Mouse (Mus musculus) lung, embryonic 16.5 days (tissue): ENCODE measurements at regions not wholly inside any gene's neighbourhood (a gene's known extent, or its start where the extent isn't known, plus 50 kb on each side); places are given as distances from the start of the nearest gene placed in this dataset.
"Not testable (repeated sequence)": the region's sequence is repeated elsewhere in the genome, so short reads cannot be mapped to it uniquely, and the experiment has no call there.

Source experiments
- ATAC-seq: fragments of 200-750 bp; cut with Nextera tagmentation; 2 replicates; pipeline ENCODE4 v1.8.0; 2017; ENCODE audit warnings: low read depth, mild to moderate bottlenecking, moderate library complexity
- H3K27ac ChIP-seq: fragments of 300-500 bp; sonication (generic); 2 replicates; pipeline ENCODE4 v1.5.1; 2014; ENCODE audit warnings: mild to moderate bottlenecking, control low read depth, low read length
- H3K27me3 ChIP-seq: fragments of 300-500 bp; sonication (generic); 2 replicates; pipeline ENCODE4 v1.6.1; 2014; ENCODE audit warnings: low read depth, low read length, mixed read lengths; ENCODE audit not compliant: control insufficient read depth, insufficient read depth
- H3K36me3 ChIP-seq: fragments of 300-500 bp; sonication (generic); 2 replicates; pipeline ENCODE4 v1.6.1; 2014; ENCODE audit warnings: low read length; ENCODE audit not compliant: control insufficient read depth, insufficient read depth
- H3K4me1 ChIP-seq: fragments of 300-500 bp; sonication (generic); replicated peaks from 2 replicates; pipeline ENCODE4 v1.6.1; 2014; ENCODE audit warnings: low read length, mixed read lengths; ENCODE audit not compliant: control insufficient read depth, insufficient read depth
- H3K4me2 ChIP-seq: fragments of 300-500 bp; sonication (generic); 2 replicates; pipeline ENCODE4 v1.6.1; 2014; ENCODE audit warnings: low read depth, low read length, control low read depth
- H3K4me3 ChIP-seq: fragments of 300-500 bp; sonication (generic); 2 replicates; pipeline ENCODE4 v1.5.1; 2014; ENCODE audit warnings: mild to moderate bottlenecking, low read length, control low read depth
- H3K9ac ChIP-seq: fragments of 300-500 bp; sonication (generic); 2 replicates; pipeline ENCODE4 v1.6.1; 2014; ENCODE audit warnings: low read length, control low read depth
- H3K9me3 ChIP-seq: fragments of 300-500 bp; sonication (generic); 2 replicates; pipeline ENCODE4 v1.6.1; 2016; ENCODE audit warnings: low read length; ENCODE audit not compliant: control insufficient read depth
- WGBS: fragments of 180-500 bp; shearing (Covaris S2); extraction: QIAGEN DNeasy Blood & Tissue Kit; methylation state at CpG from one replicate; pipeline ENCODE4 v1.1.7; 2014; 5-methylcytosine and 5-hydroxymethylcytosine counted together

GRCm38 (mm10) chr8:15670722-15671121 is 624.8 kb upstream of the BB014433 start:
- Histone ChIP-seq H3K4me2 (no peak overlapping the region), H3K9me3 (no peaks in the 10 kb centered on the region), H3K9ac (no peak overlapping the region), H3K4me3 (no peak overlapping the region), H3K27ac (no peak overlapping the region), H3K27me3 (no peaks in the 10 kb centered on the region), H3K4me1 (no peaks in the 10 kb centered on the region), H3K36me3 (no peaks in the 10 kb centered on the region)
- ATAC-seq: no peak
- WGBS: 45% methylated on average over 10 of the region's 10 CpGs

GRCm38 (mm10) chr8:15670298-15670697 is 624.4 kb upstream of the BB014433 start:
- Histone ChIP-seq H3K4me2 (no peak overlapping the region), H3K9me3 (no peaks in the 10 kb centered on the region), H3K27me3 (no peaks in the 10 kb centered on the region), H3K9ac (no peak overlapping the region), H3K27ac (no peak overlapping the region), H3K4me3 (no peak overlapping the region), H3K36me3 (no peaks in the 10 kb centered on the region), H3K4me1 (no peaks in the 10 kb centered on the region)
- WGBS: 83% methylated on average over 5 of the region's 5 CpGs
- ATAC-seq: no peak

- H3K4me3 ChIP-seq: no peak overlapping the region
- H3K27me3 ChIP-seq: no peaks in the 10 kb centered on the region
- WGBS: 68% methylated on average over 3 of the region's 3 CpGs
- H3K4me1 ChIP-seq: no peaks in the 10 kb centered on the region
- ATAC-seq: no peak
- H3K9ac ChIP-seq: no peak overlapping the region
- H3K27ac ChIP-seq: no peak overlapping the region
- H3K36me3 ChIP-seq: no peaks in the 10 kb centered on the region
- no peak overlapping the region for H3K4me2 ChIP-seq
- no peaks in the 10 kb centered on the region for H3K9me3 ChIP-seq
Measured at GRCm38 (mm10) chr8:15669515-15669914, 623.6 kb upstream of the BB014433 start.

GRCm38 (mm10) chr8:15660602-15661001 is 614.7 kb upstream of the BB014433 start:
- 44% methylated on average over 1 of the region's 1 CpGs for WGBS
- no peak for ATAC-seq
- Histone ChIP-seq H3K9ac (no peak overlapping the region), H3K4me2 (no peak overlapping the region), H3K36me3 (no peaks in the 10 kb centered on the region), H3K4me1 (no peaks in the 10 kb centered on the region), H3K9me3 (no peaks in the 10 kb centered on the region), H3K27me3 (no peaks in the 10 kb centered on the region), H3K4me3 (no peak overlapping the region), H3K27ac (no peak overlapping the region)

- Histone ChIP-seq H3K4me3 (no peak overlapping the region), H3K4me2 (no peak overlapping the region), H3K9me3 (no peaks in the 10 kb centered on the region), H3K4me1 (no peaks in the 10 kb centered on the region), H3K27ac (no peak overlapping the region), H3K9ac (no peak overlapping the region), H3K36me3 (no peaks in the 10 kb centered on the region), H3K27me3 (no peaks in the 10 kb centered on the region)
- WGBS: 52% methylated on average over 4 of the region's 4 CpGs
- ATAC-seq: no peak
Measured at GRCm38 (mm10) chr8:15634769-15635366, 589.0 kb upstream of the BB014433 start.

GRCm38 (mm10) chr8:15628584-15628983 is 582.7 kb upstream of the BB014433 start:
- 72% methylated on average over 2 of the region's 2 CpGs for WGBS
- H3K9me3 ChIP-seq: no peaks in the 10 kb centered on the region
- no peak overlapping the region for H3K9ac ChIP-seq
- H3K4me3 ChIP-seq: no peak overlapping the region
- no peak overlapping the region for H3K4me2 ChIP-seq
- H3K27ac ChIP-seq: no peak overlapping the region
- no peaks in the 10 kb centered on the region for H3K27me3 ChIP-seq
- no peaks in the 10 kb centered on the region for H3K4me1 ChIP-seq
- no peaks in the 10 kb centered on the region for H3K36me3 ChIP-seq
- ATAC-seq: no peak

GRCm38 (mm10) chr8:15623602-15624392 is 577.9 kb upstream of the BB014433 start:
- WGBS: 85% methylated on average over 31 of the region's 31 CpGs
- not testable (repeated sequence) for H3K9ac ChIP-seq, H3K36me3 ChIP-seq, H3K9me3 ChIP-seq, H3K27ac ChIP-seq, H3K4me3 ChIP-seq, H3K4me2 ChIP-seq, ATAC-seq, H3K27me3 ChIP-seq, H3K4me1 ChIP-seq

GRCm38 (mm10) chr8:15610217-15610616 is 564.3 kb upstream of the BB014433 start:
- Histone ChIP-seq H3K9ac (no peak overlapping the region), H3K27ac (no peak overlapping the region), H3K4me3 (no peak overlapping the region), H3K4me1 (no peaks in the 10 kb centered on the region), H3K27me3 (no peaks in the 10 kb centered on the region), H3K9me3 (no peaks in the 10 kb centered on the region), H3K36me3 (no peaks in the 10 kb centered on the region), H3K4me2 (no peak overlapping the region)
- ATAC-seq: no peak
- 61% methylated on average over 8 of the region's 8 CpGs for WGBS

- no peak overlapping the region for H3K27ac ChIP-seq
- no peak for ATAC-seq
- H3K36me3 ChIP-seq: no peaks in the 10 kb centered on the region
- no peaks in the 10 kb centered on the region for H3K9me3 ChIP-seq
- H3K4me2 ChIP-seq: no peak overlapping the region
- 42% methylated on average over 7 of the region's 7 CpGs for WGBS
- no peak overlapping the region for H3K4me3 ChIP-seq
- H3K27me3 ChIP-seq: no peaks in the 10 kb centered on the region
- no peaks in the 10 kb centered on the region for H3K4me1 ChIP-seq
- no peak overlapping the region for H3K9ac ChIP-seq
Measured at GRCm38 (mm10) chr8:15607598-15608215, 561.8 kb upstream of the BB014433 start.
